Mouse (Mus musculus): ENCODE data around the gene Ldhc.
"Not testable (repeated sequence)": the region's sequence is repeated elsewhere in the genome, so short reads cannot be mapped to it uniquely, and the experiment has no call there.

Gene Ldhc

GRCm38 (mm10) chr7:46842278-46842677, 18.7 kb upstream of the Ldhc start:
- in situ Hi-C loops (cut with MseI, MboI): no loop called here

DNA sequence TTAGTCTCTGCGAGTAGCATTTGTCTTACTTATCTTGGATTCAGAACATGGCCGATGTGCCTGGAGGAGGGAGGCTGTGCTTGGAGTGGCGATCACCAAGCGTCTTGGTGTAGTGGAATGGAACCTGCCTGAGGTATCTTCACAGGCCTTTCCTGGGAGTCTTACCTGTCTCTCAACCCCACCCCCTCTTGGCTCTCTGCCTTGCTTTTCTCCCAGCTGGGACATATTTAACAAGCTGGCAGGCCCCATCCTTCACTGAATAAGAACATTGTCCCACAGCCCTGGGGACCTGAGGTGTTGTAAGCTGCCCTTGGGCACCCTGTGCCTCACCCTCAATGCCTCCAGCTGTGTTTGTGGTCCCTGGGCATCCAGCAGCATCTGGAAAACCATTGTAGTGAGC, 17.4 kb upstream of the Ldhc start:
- in situ Hi-C loops (cut with MseI, MboI): no loop called here

GRCm38 (mm10) chr7:46845211-46845977, 15.6 kb upstream of the Ldhc start:
- in situ Hi-C loops (cut with MseI, MboI): no loop called here

- in situ Hi-C loops (cut with MseI, MboI): no loop called here
These were observed 15.0 kb upstream of the Ldhc start for GRCm38 (mm10) chr7:46845978-46846485.

DNA sequence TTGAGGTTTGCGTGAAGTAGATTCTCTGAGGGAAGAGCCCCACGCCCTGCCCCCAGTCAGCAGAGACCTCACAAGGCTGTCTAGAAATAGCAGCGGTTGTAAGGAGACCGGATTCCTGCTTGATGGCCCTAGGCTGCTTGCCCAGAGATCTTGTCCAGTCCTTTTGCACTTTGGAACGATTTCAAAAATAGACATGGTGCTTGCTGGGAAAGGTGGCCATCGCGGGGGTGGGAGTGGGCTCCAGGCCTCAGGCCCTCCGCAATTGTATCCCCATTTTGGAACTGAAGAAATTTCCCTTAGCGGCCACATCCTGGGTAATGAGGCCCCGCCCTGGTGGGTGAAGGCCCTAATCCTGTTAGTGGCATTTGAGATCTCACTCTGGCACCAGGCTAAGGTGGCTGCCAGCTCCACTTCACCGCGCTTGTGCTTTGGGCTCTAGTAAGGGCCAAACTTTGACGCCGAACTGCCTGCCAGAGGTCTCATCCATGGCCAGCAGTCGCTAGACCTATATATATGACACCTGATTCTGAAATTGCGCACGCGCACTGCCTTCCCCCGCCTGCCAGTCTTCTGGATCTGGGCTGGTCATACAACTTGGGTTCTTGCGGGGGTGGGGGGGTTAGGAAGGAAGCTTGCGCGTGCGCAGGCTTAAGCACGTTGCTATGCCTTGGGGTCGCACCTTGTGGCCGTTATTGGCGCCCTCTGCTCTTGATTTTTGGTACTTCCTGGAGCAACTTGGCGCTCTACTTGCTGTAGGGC, 14.3 kb upstream of the Ldhc start:
- in situ Hi-C loops (cut with MseI, MboI): no loop called here

DNA sequence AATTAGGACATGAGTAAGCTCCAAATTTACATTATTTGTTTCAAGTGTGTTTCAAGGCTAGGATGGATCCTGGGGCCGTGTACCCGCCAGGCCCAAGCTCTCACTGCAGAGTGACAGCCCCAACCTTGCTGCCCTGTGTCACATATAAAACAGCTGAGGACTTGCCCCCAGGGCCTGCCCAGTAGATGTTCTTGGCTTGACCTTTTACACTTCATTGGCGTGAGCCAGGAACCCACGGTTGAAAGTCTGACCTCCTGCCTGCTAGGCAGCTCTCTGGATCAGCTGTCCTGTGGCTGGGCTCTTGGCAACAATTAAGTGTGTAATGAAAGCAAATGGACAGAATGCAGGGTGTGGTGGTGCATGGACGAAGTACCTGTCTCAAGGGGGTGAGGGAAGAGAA, 11.7 kb upstream of the Ldhc start:
- in situ Hi-C loops (cut with MseI, MboI): no loop called here

- in situ Hi-C loops (cut with MseI, MboI): no loop called here
These were observed 10.0 kb upstream of the Ldhc start for GRCm38 (mm10) chr7:46851026-46851425.

GRCm38 (mm10) chr7:46852666-46853065, 8.3 kb upstream of the Ldhc start:
- in situ Hi-C loops (cut with MseI, MboI): no loop called here

DNA sequence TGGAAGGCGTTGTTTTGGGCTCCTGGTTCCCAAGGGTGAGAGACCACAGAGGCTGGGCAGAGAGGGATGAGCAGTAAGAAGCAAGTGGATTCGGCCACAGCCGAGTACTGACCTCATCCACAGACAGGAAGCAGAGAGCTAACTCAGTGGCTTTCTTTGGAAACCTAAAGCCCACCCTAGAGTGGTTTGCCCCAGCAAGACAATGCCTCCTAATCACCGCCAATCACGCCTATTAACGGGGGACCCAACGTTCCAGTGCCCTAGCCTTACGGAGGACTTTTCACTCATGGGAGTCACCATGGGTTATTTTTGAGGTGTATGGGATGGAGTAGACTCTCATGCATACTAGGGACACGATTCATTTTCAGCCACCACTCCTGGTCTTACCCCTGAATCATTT, 7.6 kb upstream of the Ldhc start:
- in situ Hi-C loops (cut with MseI, MboI): no loop called here

DNA sequence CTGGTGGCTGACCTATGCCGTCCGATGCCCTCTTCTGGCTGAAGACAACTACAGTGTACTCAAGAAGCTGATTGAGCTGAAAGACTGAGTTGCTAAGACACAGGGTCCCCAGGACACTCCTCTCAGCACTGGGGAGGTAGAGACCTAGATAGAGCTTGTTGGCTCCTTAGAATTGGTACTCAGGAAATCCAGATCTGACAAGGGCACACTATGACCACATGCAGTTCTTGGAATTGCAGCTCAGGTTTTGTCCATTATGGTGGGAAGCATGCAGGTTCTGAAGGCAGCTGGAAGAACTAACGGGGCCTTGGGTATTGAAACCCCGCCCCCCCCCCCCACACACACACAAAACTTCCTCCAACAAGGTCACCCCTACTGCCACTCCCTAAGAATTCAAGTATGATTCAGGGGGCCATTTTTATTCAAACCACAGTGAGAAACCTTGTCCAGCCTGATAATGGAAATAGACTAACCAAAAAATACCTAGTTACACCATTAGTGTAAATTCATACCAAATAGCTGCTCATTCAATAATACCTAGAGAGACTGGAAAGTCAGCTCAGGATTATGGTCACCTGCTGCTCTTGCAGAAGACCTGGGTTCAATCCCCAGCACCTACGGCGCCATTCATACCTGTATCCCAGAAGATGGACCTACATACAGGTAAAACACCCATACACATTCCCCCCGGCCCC, 5.0 kb upstream of the Ldhc start:
- in situ Hi-C loops (cut with MseI, MboI): no loop called here

- in situ Hi-C loops (cut with MseI, MboI): no loop called here
These were observed 3.6 kb upstream of the Ldhc start for GRCm38 (mm10) chr7:46857436-46857835.

- in situ Hi-C loops (cut with MseI, MboI): no loop called here
These were observed 2.0 kb upstream of the Ldhc start for GRCm38 (mm10) chr7:46859031-46859430.

DNA sequence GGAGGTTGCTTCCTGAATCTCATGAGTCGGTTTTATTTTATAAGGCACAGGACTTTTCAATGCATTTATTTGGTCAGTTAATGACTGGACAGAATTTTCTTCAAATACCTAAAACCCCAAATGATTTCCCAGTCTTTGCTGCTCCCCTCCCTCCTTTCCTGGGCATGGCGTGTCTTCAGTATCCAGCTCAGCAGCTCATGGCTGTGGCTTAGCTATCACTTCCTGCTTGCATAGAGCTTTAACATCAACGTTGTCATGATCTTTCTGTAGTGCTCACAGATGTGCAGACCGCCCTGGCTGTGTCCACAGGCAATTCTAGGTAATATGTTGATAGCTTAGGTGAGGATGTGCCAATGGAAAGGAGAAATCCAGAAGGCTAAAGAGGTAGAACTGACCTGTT, 11.0 kb downstream of the Ldhc start:
- in situ Hi-C loops (cut with MseI, MboI): no loop called here

- in situ Hi-C loops (cut with MseI, MboI): no loop called here
These were observed 15.8 kb downstream of the Ldhc start for GRCm38 (mm10) chr7:46876841-46877240.

DNA sequence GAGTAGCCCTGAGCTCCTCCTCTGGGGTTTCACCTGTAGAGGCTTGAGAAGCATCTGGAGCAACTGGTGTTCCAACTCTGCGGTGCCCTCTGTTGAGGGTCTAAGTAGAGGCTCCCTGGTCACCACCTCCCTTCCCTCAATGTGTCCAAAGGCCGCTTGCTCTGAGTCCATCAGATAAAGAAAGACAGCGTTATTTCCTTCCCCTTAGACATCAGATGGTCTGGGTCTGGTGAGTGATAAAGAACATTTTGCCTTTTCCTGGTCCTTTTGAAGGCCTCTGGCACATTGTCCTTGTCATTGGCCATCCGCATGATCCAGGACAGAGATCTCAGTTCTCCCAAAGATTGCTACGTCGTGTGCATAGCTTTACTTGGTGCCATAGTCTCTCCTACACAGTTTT, 16.3 kb downstream of the Ldhc start:
- in situ Hi-C loops (cut with MseI, MboI): no loop called here

GRCm38 (mm10) chr7:46879851-46880250, 18.8 kb downstream of the Ldhc start:
- in situ Hi-C loops (cut with MseI, MboI): no loop called here

DNA sequence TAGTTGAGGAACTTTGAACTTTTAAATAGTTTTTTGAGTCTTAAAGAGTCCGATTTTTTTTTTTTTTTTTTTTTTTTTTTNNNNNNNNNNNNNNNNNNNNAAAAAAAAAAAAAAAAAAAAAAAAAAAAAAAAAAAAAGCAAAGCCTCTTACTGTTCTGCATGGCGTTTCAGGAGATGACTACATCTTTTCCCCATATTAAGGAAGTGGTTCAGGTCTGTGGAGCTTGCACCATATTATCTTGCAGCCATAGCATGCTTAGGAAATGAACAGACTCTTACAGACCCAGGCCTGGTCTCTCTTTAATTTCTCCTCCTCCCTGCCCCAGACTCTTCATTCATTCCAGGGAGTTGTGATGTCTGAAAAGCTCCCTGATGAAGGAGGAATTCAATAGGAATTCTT, 20.0 kb downstream of the Ldhc start:
- in situ Hi-C loops (cut with MseI, MboI): no loop called here

- in situ Hi-C loops (cut with MseI, MboI): not testable (repeated sequence)
These were observed 20.9 kb downstream of the Ldhc start for GRCm38 (mm10) chr7:46881941-46882340.

GRCm38 (mm10) chr7:46883304-46883703, 22.3 kb downstream of the Ldhc start:
- in situ Hi-C loops (cut with MseI, MboI): no loop called here

DNA sequence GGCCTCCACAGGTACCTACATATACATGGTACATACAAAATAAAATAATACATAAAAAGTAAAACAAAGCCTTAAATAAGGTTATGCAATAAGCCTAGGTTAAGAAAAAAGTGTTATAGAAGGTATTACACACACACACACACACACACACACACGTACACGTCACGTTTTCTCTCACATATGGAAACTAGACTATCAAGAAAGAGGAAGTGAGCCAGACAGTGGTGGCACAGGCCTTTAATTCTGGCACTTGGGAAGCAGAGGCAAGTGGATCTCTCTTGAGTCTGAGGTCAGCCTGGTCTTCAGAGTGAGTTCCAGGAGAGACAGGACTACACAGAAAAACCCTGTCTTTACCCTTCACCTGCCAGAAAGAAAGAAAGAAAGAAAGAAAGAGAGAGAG, 34.5 kb downstream of the Ldhc start:
- in situ Hi-C loops (cut with MseI, MboI): no loop called here

GRCm38 (mm10) chr7:46899343-46899742, 38.3 kb downstream of the Ldhc start:
- in situ Hi-C loops (cut with MseI, MboI): no loop called here

DNA sequence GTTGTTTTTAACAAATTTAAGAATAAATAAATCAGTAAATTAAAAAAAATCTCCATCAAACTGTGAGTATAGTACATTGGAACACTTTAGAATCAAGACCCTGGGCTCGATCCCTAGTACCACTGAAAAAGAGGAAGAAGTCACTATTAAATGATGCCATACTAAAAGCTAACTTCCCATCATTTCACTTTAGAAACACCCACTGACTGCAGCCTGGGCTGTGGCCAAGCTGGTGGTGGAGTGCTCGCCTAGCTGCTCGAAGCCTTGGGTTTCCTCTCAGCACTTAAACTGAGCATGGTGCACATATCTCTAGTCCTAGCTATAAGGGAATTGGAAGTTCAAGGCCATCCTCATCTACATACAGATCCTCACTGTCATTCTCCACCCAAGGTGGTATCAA, 50.2 kb downstream of the Ldhc start:
- in situ Hi-C loops (cut with MseI, MboI): no loop called here
